Mouse (Mus musculus): Measurements from ENCODE around the gene Syt5.
"Not testable (repeated sequence)": the region's sequence is repeated elsewhere in the genome, so short reads cannot be mapped to it uniquely, and the experiment has no call there.

Gene Syt5

GRCm38 (mm10) chr7:4547221-4547641 is at the start of gene Syt5:
TSS of gene Syt5 (minus strand) at chr7:4547541.
- DNase-seq = peak; percentile 65

DNA sequence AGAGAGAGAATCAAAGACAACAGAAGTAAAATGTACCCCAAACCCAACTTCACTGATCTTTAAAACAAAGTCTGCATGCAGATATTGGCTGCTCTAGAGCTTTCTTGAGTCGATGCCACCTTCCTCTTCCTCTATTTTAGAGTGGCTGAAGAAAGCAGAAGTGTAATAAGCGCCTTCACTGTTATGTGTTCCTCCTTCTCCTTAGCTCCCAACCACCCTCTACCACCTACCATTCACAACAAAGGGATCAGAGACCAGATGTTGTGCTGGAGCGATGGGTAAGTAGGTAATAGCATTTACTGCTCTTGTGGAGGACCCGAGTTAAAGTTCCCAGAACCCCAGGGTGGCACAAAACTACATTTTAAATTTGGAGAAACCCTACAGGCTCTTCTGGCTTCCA is 49.7 kb upstream of the Syt5 start:
- not testable (repeated sequence) for DNase-seq

- not testable (repeated sequence) for DNase-seq
These were observed 34.1 kb upstream of the Syt5 start for GRCm38 (mm10) chr7:4581481-4581880.

DNA sequence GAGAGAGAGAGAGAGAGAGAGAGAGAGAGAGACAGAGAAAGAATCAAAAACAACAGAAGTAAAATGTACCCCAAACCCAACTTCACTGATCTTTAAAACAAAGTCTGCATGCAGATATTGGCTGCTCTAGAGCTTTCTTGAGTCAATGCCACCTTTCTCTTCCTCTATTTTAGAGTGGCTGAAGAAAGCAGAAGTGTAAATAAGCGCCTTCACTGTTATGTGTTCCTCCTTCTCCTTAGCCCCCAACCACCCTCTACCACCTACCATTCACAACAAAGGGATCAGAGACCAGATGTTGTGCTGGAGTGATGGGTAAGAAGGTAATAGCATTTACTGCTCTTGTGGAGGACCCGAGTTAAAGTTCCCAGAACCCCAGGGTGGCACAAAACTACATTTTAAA is 25.0 kb upstream of the Syt5 start:
- DNase-seq = not testable (repeated sequence)

GRCm38 (mm10) chr7:4562660-4563059 is 15.3 kb upstream of the Syt5 start:
- DNase-seq = no peak

DNA sequence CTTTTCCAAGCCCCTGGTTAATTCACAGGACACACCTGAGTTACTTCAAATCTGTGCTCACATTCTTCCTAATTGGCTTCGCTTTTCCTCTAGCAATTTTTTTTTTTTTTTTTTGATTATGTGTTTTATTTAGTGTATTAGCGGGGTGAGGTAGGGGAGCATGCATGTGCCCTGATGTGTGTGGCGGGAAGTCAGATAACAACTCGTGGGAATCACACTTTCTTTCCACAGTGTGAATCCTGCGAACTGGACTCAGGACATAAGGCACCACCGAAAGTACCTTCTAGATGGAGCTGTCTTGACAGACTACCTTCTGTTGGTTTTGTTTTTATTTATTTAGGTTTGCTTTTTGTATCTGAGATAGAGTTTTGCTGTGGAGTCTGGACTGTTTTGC is 9.8 kb upstream of the Syt5 start:
- DNase-seq = no peak

- peak; percentile 88 for DNase-seq
These were observed 9.2 kb upstream of the Syt5 start for GRCm38 (mm10) chr7:4556256-4557166.

DNA sequence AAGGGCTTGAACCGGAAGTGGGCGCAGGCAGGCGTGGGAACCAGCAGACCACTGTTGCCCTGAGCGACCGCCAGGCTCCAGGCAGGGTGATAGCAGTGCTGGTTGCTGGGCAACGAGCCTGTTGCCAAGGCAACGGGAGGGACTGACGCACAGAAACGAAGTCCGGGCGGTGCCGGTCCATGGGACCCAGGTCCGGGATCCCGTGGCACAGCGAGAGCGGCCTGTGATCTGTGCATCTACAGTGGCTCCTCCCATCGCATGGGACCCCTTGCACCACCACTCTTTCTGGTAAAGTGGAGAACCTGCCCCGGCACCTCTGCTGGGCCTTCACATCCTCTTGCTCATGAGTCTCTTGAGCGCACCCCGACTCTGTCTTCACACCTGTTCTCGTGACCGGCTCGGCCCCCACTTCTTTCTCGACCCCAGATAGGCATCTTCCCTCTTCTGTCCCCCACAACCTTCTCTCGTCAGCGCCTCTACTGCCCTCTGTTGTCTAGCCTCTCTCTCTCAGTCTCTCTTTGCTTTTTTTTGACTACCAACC is 680 bp downstream of the Syt5 start:
- DNase-seq = peak; percentile 90

GRCm38 (mm10) chr7:4546050-4546449 is 1.3 kb downstream of the Syt5 start:
- DNase-seq = no peak

DNA sequence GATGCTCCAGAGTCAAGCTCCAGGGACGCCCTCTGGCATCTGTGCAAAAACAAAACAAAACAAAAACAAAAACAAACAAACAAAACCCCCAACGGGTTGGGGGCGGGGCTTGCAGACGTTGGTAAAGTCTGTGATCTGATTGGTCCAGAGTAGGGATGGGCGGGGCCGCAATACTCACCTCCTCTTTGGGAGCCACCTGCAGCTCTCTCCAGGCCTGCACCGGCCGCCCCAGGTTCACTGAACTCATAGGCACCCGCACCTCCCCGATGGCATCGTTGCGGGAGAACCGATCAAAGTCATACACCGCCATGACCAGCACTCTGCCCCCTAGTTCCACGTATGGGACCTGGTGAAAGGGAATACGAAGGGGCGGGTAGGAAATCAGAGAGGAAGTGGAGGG is 5.3 kb downstream of the Syt5 start:
- no peak for DNase-seq

DNA sequence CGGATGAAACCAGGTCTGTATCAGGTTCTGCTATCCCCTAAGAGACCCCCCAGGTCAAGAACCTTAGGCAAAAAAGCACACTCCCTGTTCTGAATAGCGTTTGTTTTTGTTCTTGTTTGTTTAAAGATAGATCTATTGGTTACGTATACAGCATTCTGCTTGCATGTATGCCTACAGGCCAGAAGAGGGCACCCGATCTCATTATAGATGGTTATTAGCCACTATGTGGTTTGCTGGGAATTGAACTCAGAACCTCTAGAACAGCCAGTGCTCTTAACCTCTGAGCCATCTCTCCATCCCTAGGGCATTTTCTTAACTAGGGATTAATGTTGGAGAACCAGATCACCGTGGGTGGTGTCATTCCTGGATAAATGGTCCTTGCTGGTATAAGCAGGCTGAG is 6.0 kb downstream of the Syt5 start:
- DNase-seq = no peak

GRCm38 (mm10) chr7:4539019-4539418 is 8.3 kb downstream of the Syt5 start:
- DNase-seq = no peak

DNA sequence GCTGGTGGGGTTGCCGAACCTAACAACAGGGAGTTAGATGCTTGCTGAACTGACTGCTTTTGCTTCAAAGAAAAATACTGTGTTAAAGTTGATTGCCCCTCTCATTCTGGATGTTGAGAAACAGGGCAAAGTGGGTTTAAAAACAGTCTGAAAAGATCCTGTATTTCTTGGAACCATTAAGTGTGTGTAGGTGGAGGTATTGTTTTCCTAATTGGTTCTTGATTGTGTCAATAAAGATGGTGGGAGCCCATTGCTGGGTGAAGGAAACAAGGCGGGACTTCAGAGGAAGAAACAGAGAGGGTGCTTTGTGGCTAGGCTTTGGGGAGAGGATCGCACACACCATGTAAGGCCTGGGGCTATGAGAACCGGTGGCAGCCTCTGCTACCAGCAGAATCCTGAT is 10.2 kb downstream of the Syt5 start:
- DNase-seq = no peak

DNA sequence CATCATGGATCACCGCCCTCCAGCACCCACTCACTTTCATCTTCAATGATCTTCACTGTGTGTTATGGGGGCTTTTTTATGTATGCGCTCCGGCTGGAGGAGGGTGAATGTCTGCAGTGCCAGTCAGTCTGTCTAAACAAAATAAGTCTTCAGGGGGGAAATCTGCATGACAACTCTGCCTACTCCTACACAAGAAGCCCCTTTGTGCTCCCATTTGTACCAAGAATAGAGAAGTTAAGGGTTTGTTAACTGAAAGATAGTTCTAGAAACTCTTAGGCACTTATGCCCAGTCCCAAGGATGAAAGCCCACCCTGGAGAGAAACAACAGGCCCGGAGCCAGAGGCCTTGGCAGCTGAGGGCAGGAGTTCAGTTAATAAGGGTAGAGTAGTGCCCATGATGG is 11.0 kb downstream of the Syt5 start:
- no peak for DNase-seq

GRCm38 (mm10) chr7:4532005-4532729 is 15.2 kb downstream of the Syt5 start, which contains the start of gene Dnaaf3:
TSS of gene Dnaaf3 (minus strand) at chr7:4532453.
- peak; percentile 93 for DNase-seq

DNA sequence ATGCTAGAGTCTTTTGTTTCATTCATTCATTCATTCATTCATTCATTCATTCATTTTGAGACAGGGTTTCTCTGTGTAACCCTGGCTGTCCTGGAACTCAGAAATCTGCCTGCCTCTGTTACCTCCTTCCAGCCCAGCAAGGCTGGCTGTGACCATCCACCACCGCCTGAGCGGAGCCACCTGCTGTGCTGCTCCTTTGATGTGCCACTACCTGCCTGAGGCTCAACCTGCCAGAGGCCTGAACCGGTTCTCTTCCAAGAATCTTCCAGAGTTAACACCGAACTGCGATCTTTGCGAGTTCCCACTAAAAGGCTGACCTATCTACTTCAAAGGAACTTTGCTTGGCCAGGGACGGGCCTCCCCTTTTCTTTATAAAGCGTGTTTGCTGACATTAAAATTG is 17.2 kb downstream of the Syt5 start:
- not testable (repeated sequence) for DNase-seq

GRCm38 (mm10) chr7:4527302-4527689 is 20.0 kb downstream of the Syt5 start:
- DNase-seq = no peak

DNA sequence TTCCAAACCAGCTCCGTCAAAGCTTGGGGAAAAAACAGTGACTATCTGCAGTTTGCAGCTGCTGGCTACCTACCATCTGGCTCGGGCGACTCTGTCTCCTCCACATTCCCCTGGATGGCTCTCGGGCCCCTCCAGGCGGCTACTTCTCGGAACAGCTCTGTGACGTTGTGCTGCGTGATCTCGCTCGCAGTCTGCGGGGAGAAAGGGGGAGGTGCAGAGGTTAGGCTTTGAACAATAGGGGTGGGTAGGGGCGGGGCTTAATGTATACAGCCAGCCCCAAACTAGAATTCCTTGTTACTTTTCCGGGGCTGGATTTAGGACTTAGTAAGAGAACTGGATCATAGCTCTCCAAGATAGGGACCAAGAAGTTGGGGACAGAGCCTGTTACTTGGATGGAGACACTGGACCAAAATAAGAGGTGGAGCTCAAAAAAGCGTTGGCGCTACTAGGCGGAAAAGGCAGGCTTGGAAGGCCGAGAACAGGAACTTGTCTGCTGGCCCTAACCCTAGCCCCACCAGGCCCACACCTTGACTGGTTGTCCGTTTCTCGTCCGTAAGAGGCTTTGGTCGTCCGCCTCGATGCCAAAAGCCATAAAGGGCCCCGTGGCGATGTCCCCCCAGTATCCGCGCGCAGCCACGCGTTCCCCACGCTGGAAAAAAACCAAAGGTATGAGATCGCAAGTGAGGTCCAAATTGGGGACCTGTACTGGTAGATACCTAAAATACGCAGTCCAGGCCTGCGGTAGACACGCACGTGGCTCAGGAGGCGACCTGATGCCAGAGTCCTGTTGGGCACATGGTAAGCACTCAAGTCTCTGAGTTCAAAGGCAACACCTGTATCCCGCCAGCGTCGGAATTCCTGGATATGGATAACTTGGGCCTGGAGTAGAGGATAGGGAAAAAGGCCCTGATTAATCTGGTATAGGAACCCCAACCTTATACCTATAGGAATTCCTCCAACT is 20.7 kb downstream of the Syt5 start:
- peak; percentile 95 for DNase-seq

DNA sequence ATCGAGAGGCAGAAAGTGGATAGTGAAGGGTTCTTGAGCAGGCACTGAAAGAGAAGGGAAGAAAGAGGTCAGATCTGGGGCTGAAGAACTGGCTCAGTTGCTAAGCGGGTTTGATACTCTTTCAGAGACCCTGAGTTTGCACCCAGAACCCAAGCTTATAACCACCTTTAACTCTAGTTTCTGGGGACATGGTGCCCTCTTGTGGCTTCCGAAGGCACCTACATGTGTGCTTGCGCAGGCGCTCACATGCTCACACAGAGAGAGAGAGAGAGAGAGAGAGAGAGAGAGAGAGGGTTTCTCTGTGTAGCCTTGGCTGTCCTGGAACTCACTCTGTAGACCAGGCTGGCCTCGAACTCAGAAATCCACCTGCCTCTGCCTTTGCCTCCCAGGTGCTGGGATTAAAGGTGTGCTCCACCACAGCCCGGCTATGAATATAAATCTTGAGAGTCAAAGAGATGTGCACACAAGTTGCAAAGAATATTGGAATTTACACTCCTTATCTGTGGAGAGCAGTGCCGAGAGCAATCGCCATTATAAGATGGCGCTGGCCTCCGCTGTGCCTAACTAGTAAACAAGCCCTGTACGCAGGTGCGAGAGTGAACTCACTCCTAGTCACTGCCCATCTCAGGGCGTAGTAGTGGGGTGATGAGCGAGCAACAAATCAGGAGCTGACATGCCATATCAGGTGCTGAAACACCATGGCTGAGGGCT is 23.0 kb downstream of the Syt5 start, which contains the start of gene Tnni3:
Gene Tnni3, minus strand, starts transcription at position 18 of the 711 bp plus-strand sequence.
- DNase-seq = peak; percentile 79

DNA sequence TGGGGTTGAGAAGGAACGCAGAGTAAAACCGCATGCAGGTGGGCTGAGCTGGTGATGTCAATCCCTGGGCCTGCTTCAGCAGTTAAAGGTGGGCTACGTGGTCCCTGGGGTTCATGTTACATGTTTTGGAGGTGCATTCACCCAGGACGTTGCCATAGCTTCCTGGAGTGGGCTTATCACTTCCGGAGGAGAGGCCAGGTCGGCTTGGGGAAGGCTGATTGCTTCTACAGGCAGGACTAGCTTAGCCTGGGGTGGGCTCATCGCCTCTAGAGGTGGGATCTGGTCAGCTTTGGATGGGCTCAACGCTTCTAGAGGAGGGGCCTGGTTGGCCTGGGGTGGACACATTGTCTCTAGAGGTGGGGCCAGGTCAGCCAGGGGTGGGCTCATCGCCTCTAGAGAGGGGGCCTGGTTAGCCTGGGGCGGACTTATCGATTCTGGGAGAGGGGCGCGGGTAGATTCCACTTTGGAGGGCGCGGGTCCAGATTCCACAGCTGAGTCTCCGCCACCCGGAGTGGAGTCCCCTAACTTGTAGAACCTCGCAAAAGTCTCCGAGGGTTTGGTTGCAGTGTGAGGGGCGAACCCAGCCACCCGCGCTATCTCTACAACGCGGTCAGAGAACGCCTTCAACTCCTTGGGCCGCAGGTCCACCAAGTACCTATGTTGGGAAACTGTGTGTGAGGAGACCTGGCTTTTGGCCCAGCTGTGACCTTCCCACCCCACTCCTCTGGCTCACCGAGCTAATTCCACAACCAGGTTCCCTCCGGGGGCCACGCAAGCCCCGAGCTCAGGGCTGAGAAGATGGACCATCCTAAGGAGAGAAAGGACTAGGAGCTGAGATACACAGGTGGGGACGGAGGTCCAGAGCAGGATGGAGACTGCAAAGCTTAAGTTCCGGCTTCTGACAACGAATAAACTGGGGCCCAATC is 23.9 kb downstream of the Syt5 start:
- no peak for DNase-seq

- no peak for DNase-seq
These were observed 25.0 kb downstream of the Syt5 start for GRCm38 (mm10) chr7:4522292-4522691.
